Mouse (Mus musculus): ENCODE data around the gene Fam171a1. TPM values are rescaled to one million over a fixed set of nuclear protein-coding genes. Genes with fewer than 3 reads are reported as not detected.
"Not testable (repeated sequence)": the region's sequence is repeated elsewhere in the genome, so short reads cannot be mapped to it uniquely, and the experiment has no call there.

Gene Fam171a1
- 26.6 and 29.1 TPM in 2 replicates for polyA plus RNA-seq (2012; rRNA removed)

GRCm38 (mm10) chr2:3113866-3114265, at the start of gene Fam171a1:
Gene Fam171a1 (plus strand): TSS chr2:3114224.
- Histone ChIP-seq H3K4me1 (ENCODE audit: control insufficient read depth, insufficient read depth, low read length) (no peaks in the 10 kb centered on the region), H3K4me3 (replicated peaks; ENCODE audit: insufficient read depth, low read depth, low read length) (no peak within 1 kb of the TSS), H3K27me3 (ENCODE audit: control insufficient read depth, insufficient read depth, low read length) (no peaks in the 10 kb centered on the region), H3K27ac (ENCODE audit: insufficient read depth, low read length) (no peak within 1 kb of the TSS)
- TF ChIP-seq POLR2A (IDR thresholded peaks at IDR 0.05; ENCODE audit: borderline replicate concordance, insufficient read depth, low read length) = no peak
- no peak for TF ChIP-seq CTCF (IDR thresholded peaks at IDR 0.05; ENCODE audit: borderline replicate concordance, insufficient read depth, low read depth, low read length)
- 87% methylated on average over 4 of the region's 4 CpGs for WGBS
- no peak for DNase-seq

- no peak for TF ChIP-seq POLR2A (IDR thresholded peaks at IDR 0.05; ENCODE audit: borderline replicate concordance, insufficient read depth, low read length)
- no peak for TF ChIP-seq CTCF (IDR thresholded peaks at IDR 0.05; ENCODE audit: borderline replicate concordance, insufficient read depth, low read depth, low read length)
- 61% methylated on average over 1 of the region's 1 CpGs for WGBS
- H3K4me3 ChIP-seq (replicated peaks; ENCODE audit: insufficient read depth, low read depth, low read length) = no peak overlapping the region
- H3K27ac ChIP-seq (ENCODE audit: insufficient read depth, low read length) = no peak overlapping the region
- no peaks in the 10 kb centered on the region for H3K27me3 ChIP-seq (ENCODE audit: control insufficient read depth, insufficient read depth, low read length)
- DNase-seq = no peak
- H3K4me1 ChIP-seq (ENCODE audit: control insufficient read depth, insufficient read depth, low read length) = no peaks in the 10 kb centered on the region
Observed at GRCm38 (mm10) chr2:3069140-3069539, 44.9 kb upstream of the Fam171a1 start.

GRCm38 (mm10) chr2:3088361-3088760, 25.7 kb upstream of the Fam171a1 start:
- H3K4me1 ChIP-seq (ENCODE audit: control insufficient read depth, insufficient read depth, low read length); H3K4me3 ChIP-seq (replicated peaks; ENCODE audit: insufficient read depth, low read depth, low read length); DNase-seq; H3K27me3 ChIP-seq (ENCODE audit: control insufficient read depth, insufficient read depth, low read length); H3K27ac ChIP-seq (ENCODE audit: insufficient read depth, low read length): not testable (repeated sequence)
- 30% methylated on average over 3 of the region's 3 CpGs for WGBS

GRCm38 (mm10) chr2:3089274-3089673, 24.8 kb upstream of the Fam171a1 start:
- no peak overlapping the region for H3K4me3 ChIP-seq (replicated peaks; ENCODE audit: insufficient read depth, low read depth, low read length)
- H3K4me1 ChIP-seq (ENCODE audit: control insufficient read depth, insufficient read depth, low read length) = no peaks in the 10 kb centered on the region
- no peak for TF ChIP-seq POLR2A (IDR thresholded peaks at IDR 0.05; ENCODE audit: borderline replicate concordance, insufficient read depth, low read length)
- peak; percentile 32; the same call in 1 of the 2 replicates for TF ChIP-seq CTCF (IDR thresholded peaks at IDR 0.05; ENCODE audit: borderline replicate concordance, insufficient read depth, low read depth, low read length)
- WGBS = 12% methylated on average over 1 of the region's 1 CpGs
- no peak for DNase-seq
- no peak overlapping the region for H3K27ac ChIP-seq (ENCODE audit: insufficient read depth, low read length)
- no peaks in the 10 kb centered on the region; the same call in 1 of the 2 replicates for H3K27me3 ChIP-seq (ENCODE audit: control insufficient read depth, insufficient read depth, low read length)

- TF ChIP-seq CTCF (IDR thresholded peaks at IDR 0.05; ENCODE audit: borderline replicate concordance, insufficient read depth, low read depth, low read length) = no peak
- no peak for TF ChIP-seq POLR2A (IDR thresholded peaks at IDR 0.05; ENCODE audit: borderline replicate concordance, insufficient read depth, low read length)
- Histone ChIP-seq H3K4me1 (ENCODE audit: control insufficient read depth, insufficient read depth, low read length) (no peaks in the 10 kb centered on the region), H3K27ac (ENCODE audit: insufficient read depth, low read length) (no peak overlapping the region), H3K27me3 (ENCODE audit: control insufficient read depth, insufficient read depth, low read length) (no peaks in the 10 kb centered on the region; the same call in 1 of the 2 replicates), H3K4me3 (replicated peaks; ENCODE audit: insufficient read depth, low read depth, low read length) (no peak overlapping the region)
- WGBS = 63% methylated on average over 1 of the region's 1 CpGs
- no peak for DNase-seq
Observed at GRCm38 (mm10) chr2:3096101-3096500, 17.9 kb upstream of the Fam171a1 start.

GRCm38 (mm10) chr2:3099971-3100370, 14.1 kb upstream of the Fam171a1 start:
- Histone ChIP-seq H3K4me1 (ENCODE audit: control insufficient read depth, insufficient read depth, low read length) (no peaks in the 10 kb centered on the region), H3K27me3 (ENCODE audit: control insufficient read depth, insufficient read depth, low read length) (no peaks in the 10 kb centered on the region), H3K4me3 (replicated peaks; ENCODE audit: insufficient read depth, low read depth, low read length) (no peak overlapping the region), H3K27ac (ENCODE audit: insufficient read depth, low read length) (no peak overlapping the region)
- 78% methylated on average over 4 of the region's 4 CpGs for WGBS
- no peak for DNase-seq
- TF ChIP-seq POLR2A (IDR thresholded peaks at IDR 0.05; ENCODE audit: borderline replicate concordance, insufficient read depth, low read length) (no peak), CTCF (IDR thresholded peaks at IDR 0.05; ENCODE audit: borderline replicate concordance, insufficient read depth, low read depth, low read length) (no peak)

- Histone ChIP-seq H3K27me3 (ENCODE audit: control insufficient read depth, insufficient read depth, low read length) (no peaks in the 10 kb centered on the region), H3K27ac (ENCODE audit: insufficient read depth, low read length) (no peak overlapping the region), H3K4me3 (replicated peaks; ENCODE audit: insufficient read depth, low read depth, low read length) (no peak overlapping the region), H3K4me1 (ENCODE audit: control insufficient read depth, insufficient read depth, low read length) (no peaks in the 10 kb centered on the region)
- WGBS = 77% methylated on average over 2 of the region's 2 CpGs
- TF ChIP-seq POLR2A (IDR thresholded peaks at IDR 0.05; ENCODE audit: borderline replicate concordance, insufficient read depth, low read length) = no peak
- no peak for TF ChIP-seq CTCF (IDR thresholded peaks at IDR 0.05; ENCODE audit: borderline replicate concordance, insufficient read depth, low read depth, low read length)
- DNase-seq = no peak
Observed at GRCm38 (mm10) chr2:3101292-3101957, 12.6 kb upstream of the Fam171a1 start.

- DNase-seq = no peak
- 54% methylated on average over 3 of the region's 3 CpGs for WGBS
- Histone ChIP-seq H3K4me3 (replicated peaks; ENCODE audit: insufficient read depth, low read depth, low read length) (no peak overlapping the region), H3K27ac (ENCODE audit: insufficient read depth, low read length) (no peak overlapping the region), H3K4me1 (ENCODE audit: control insufficient read depth, insufficient read depth, low read length) (no peaks in the 10 kb centered on the region), H3K27me3 (ENCODE audit: control insufficient read depth, insufficient read depth, low read length) (no peaks in the 10 kb centered on the region)
- no peak for TF ChIP-seq POLR2A (IDR thresholded peaks at IDR 0.05; ENCODE audit: borderline replicate concordance, insufficient read depth, low read length)
- no peak for TF ChIP-seq CTCF (IDR thresholded peaks at IDR 0.05; ENCODE audit: borderline replicate concordance, insufficient read depth, low read depth, low read length)
Observed at GRCm38 (mm10) chr2:3102360-3102759, 11.7 kb upstream of the Fam171a1 start.

All from cerebellum, adult 2 months (tissue).